Mouse (Mus musculus) E14TG2a.4 (cell line): ENCODE data around the gene Ppp2r1b.

Experiments
- H3K27me3 ChIP-seq: 2 replicates; pipeline ENCODE4 v1.6.1; 2014; ENCODE audit warnings: low read length, control low read depth; ENCODE audit not compliant: insufficient read depth
- H3K36me3 ChIP-seq: 2 replicates; pipeline ENCODE4 v1.6.1; 2014; ENCODE audit warnings: low read length, control low read depth; ENCODE audit not compliant: insufficient read depth
- H3K4me1 ChIP-seq: replicated peaks from 2 replicates; pipeline ENCODE4 v1.6.1; 2014; ENCODE audit warnings: low read depth, low read length, control low read depth
- H3K4me3 ChIP-seq: replicated peaks from 2 replicates; pipeline ENCODE4 v1.5.1; 2014; ENCODE audit warnings: mild to moderate bottlenecking, low read length
- H3K9me3 ChIP-seq: 2 replicates; pipeline ENCODE4 v1.6.1; 2014; ENCODE audit warnings: low read length, control low read depth
- CTCF ChIP-seq: conservative IDR thresholded peaks from 2 replicates; pipeline ENCODE4 v1.5.1; 2014; ENCODE audit warnings: low read length
- NANOG ChIP-seq: IDR thresholded peaks from 2 replicates; pipeline ENCODE4 v1.6.1; 2014; ENCODE audit warnings: borderline replicate concordance, low read length, mixed read lengths
- POU5F1 ChIP-seq: IDR thresholded peaks from 2 replicates; pipeline ENCODE4 v1.6.1; 2014; ENCODE audit warnings: low read length, borderline replicate concordance

The Ppp2r1b gene

GRCm38 (mm10) chr9:50884741-50885599 lies 39.9 kb downstream of the Ppp2r1b start:
- Histone ChIP-seq H3K9me3 (no peaks in the 10 kb centered on the region), H3K36me3 (peaks cover 59% of the 10 kb centered on the region), H3K27me3 (no peaks in the 10 kb centered on the region), H3K4me3 (no peak overlapping the region), H3K4me1 (peaks cover 31% of the 10 kb centered on the region)
- TF ChIP-seq POU5F1 (no peak), CTCF (no peak), NANOG (no peak)

GRCm38 (mm10) chr9:50885600-50885987 lies 40.5 kb downstream of the Ppp2r1b start:
- peaks cover 53% of the 10 kb centered on the region for H3K36me3 ChIP-seq
- H3K4me3 ChIP-seq: no peak overlapping the region
- H3K4me1 ChIP-seq: peaks cover 31% of the 10 kb centered on the region
- no peak for TF ChIP-seq CTCF
- TF ChIP-seq NANOG: no peak
- no peak for TF ChIP-seq POU5F1
- H3K9me3 ChIP-seq: no peaks in the 10 kb centered on the region
- H3K27me3 ChIP-seq: no peaks in the 10 kb centered on the region

GRCm38 (mm10) chr9:50886870-50887269 lies 41.8 kb downstream of the Ppp2r1b start:
- Histone ChIP-seq H3K4me3 (no peak overlapping the region), H3K36me3 (peaks cover 52% of the 10 kb centered on the region), H3K27me3 (no peaks in the 10 kb centered on the region), H3K4me1 (peaks cover 31% of the 10 kb centered on the region), H3K9me3 (no peaks in the 10 kb centered on the region)
- TF ChIP-seq CTCF (no peak), POU5F1 (no peak), NANOG (no peak)

GRCm38 (mm10) chr9:50887351-50887750 lies 42.2 kb downstream of the Ppp2r1b start:
- Histone ChIP-seq H3K4me1 (peaks cover 31% of the 10 kb centered on the region), H3K4me3 (no peak overlapping the region), H3K36me3 (peaks cover 51% of the 10 kb centered on the region), H3K27me3 (no peaks in the 10 kb centered on the region), H3K9me3 (no peaks in the 10 kb centered on the region)
- TF ChIP-seq POU5F1 (no peak), NANOG (no peak), CTCF (no peak)

- H3K4me3 ChIP-seq: no peak overlapping the region
- no peaks in the 10 kb centered on the region for H3K9me3 ChIP-seq
- H3K4me1 ChIP-seq: peaks cover 16% of the 10 kb centered on the region
- H3K36me3 ChIP-seq: peaks cover 51% of the 10 kb centered on the region
- TF ChIP-seq CTCF (no peak), NANOG (no peak)
- H3K27me3 ChIP-seq: no peaks in the 10 kb centered on the region
Observed at GRCm38 (mm10) chr9:50889211-50889610, 44.1 kb downstream of the Ppp2r1b start.

- Histone ChIP-seq H3K9me3 (no peaks in the 10 kb centered on the region), H3K27me3 (no peaks in the 10 kb centered on the region), H3K36me3 (peaks cover 53% of the 10 kb centered on the region), H3K4me1 (peaks cover 8% of the 10 kb centered on the region), H3K4me3 (no peak overlapping the region)
- TF ChIP-seq CTCF (no peak), POU5F1 (no peak), NANOG (no peak)
Observed at GRCm38 (mm10) chr9:50889964-50890363, 44.9 kb downstream of the Ppp2r1b start.

GRCm38 (mm10) chr9:50890494-50891090 lies 45.5 kb downstream of the Ppp2r1b start:
- Histone ChIP-seq H3K9me3 (no peaks in the 10 kb centered on the region), H3K27me3 (no peaks in the 10 kb centered on the region), H3K4me1 (peaks cover 4% of the 10 kb centered on the region), H3K36me3 (peaks cover 57% of the 10 kb centered on the region), H3K4me3 (no peak overlapping the region)
- TF ChIP-seq POU5F1: no peak
- no peak for TF ChIP-seq CTCF
- no peak for TF ChIP-seq NANOG

- H3K36me3 ChIP-seq: peaks cover 81% of the 10 kb centered on the region
- H3K9me3 ChIP-seq: no peaks in the 10 kb centered on the region
- no peaks in the 10 kb centered on the region for H3K27me3 ChIP-seq
- peaks cover 6% of the 10 kb centered on the region for H3K4me1 ChIP-seq
- TF ChIP-seq CTCF: no peak
- no peak for TF ChIP-seq NANOG
- TF ChIP-seq POU5F1: no peak
- H3K4me3 ChIP-seq: no peak overlapping the region
Observed at GRCm38 (mm10) chr9:50893665-50894064, 48.6 kb downstream of the Ppp2r1b start.
